Mouse (Mus musculus): Measurements from ENCODE around the gene Hpd. TPM values are rescaled to one million over a fixed set of nuclear protein-coding genes. Genes with fewer than 3 reads are reported as not detected.

The Hpd gene
- polyA plus RNA-seq, 1 experiment from 2014 or later = not detected

GRCm38 (mm10) chr5:123132308-123133071 is 50.0 kb downstream of the Hpd start, which contains the start of gene Rhof:
Rhof (minus strand) TSS chr5:123132692.
- H3K27ac ChIP-seq (ENCODE audit: low read depth, low read length) = peak within 1 kb of the TSS; percentile 39; the same call in 1 of the 2 replicates
- no peaks in the 10 kb centered on the region for H3K36me3 ChIP-seq (ENCODE audit: control insufficient read depth, insufficient read depth, low read length)
- H3K9ac ChIP-seq (ENCODE audit: low read length) = peak within 1 kb of the TSS; percentile 53
- H3K4me2 ChIP-seq (ENCODE audit: low read depth, low read length, severe bottlenecking) = peak within 1 kb of the TSS; percentile 63
- peak; percentile 45 for ATAC-seq (replicated peaks; ENCODE audit: low FRiP score)
- H3K4me3 ChIP-seq (ENCODE audit: low read depth, low read length) = peak within 1 kb of the TSS; percentile 25
- peaks cover 50% of the 10 kb centered on the region for H3K4me1 ChIP-seq (replicated peaks; ENCODE audit: control insufficient read depth, insufficient read depth, low read length)
- H3K27me3 ChIP-seq (ENCODE audit: control insufficient read depth, insufficient read depth, low read length) = no peaks in the 10 kb centered on the region
- DNase-seq (ENCODE audit: low spot score) = peak; percentile 88
- H3K9me3 ChIP-seq (ENCODE audit: control insufficient read depth, low read length) = no peaks in the 10 kb centered on the region
- WGBS = 3% methylated on average over 44 of the region's 44 CpGs

DNA sequence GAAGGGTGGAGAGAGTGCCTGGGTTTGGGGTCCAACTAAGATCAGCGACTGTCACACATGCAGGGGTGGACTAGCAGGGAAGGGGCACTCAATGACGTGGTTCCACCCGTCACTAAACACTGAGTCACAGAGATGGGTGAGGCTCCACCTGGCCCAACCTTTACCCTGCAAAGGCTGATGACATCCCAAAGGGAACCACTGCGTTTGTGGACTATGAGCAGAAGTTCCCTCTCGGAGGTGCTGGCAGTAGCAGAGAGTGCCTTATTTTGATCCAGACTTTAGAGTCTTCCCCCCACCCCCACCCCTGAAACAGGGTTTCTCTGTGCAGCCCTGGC is 51.7 kb downstream of the Hpd start:
- Histone ChIP-seq H3K9me3 (ENCODE audit: control insufficient read depth, low read length) (no peaks in the 10 kb centered on the region), H3K9ac (ENCODE audit: low read length) (no peak overlapping the region), H3K27me3 (ENCODE audit: control insufficient read depth, insufficient read depth, low read length) (no peaks in the 10 kb centered on the region), H3K4me2 (ENCODE audit: low read depth, low read length, severe bottlenecking) (no peak overlapping the region), H3K36me3 (ENCODE audit: control insufficient read depth, insufficient read depth, low read length) (no peaks in the 10 kb centered on the region), H3K27ac (ENCODE audit: low read depth, low read length) (no peak overlapping the region), H3K4me1 (replicated peaks; ENCODE audit: control insufficient read depth, insufficient read depth, low read length) (peaks cover 35% of the 10 kb centered on the region), H3K4me3 (ENCODE audit: low read depth, low read length) (no peak overlapping the region)
- ATAC-seq (replicated peaks; ENCODE audit: low FRiP score) (no peak), DNase-seq (ENCODE audit: low spot score) (no peak)
- 88% methylated on average over 5 of the region's 5 CpGs for WGBS

GRCm38 (mm10) chr5:123130030-123130813 is 52.3 kb downstream of the Hpd start:
- Histone ChIP-seq H3K36me3 (ENCODE audit: control insufficient read depth, insufficient read depth, low read length) (no peaks in the 10 kb centered on the region), H3K4me1 (replicated peaks; ENCODE audit: control insufficient read depth, insufficient read depth, low read length) (peaks cover 29% of the 10 kb centered on the region), H3K4me3 (ENCODE audit: low read depth, low read length) (no peak overlapping the region), H3K27me3 (ENCODE audit: control insufficient read depth, insufficient read depth, low read length) (no peaks in the 10 kb centered on the region), H3K27ac (ENCODE audit: low read depth, low read length) (no peak overlapping the region), H3K9me3 (ENCODE audit: control insufficient read depth, low read length) (no peaks in the 10 kb centered on the region), H3K9ac (ENCODE audit: low read length) (no peak overlapping the region), H3K4me2 (ENCODE audit: low read depth, low read length, severe bottlenecking) (no peak overlapping the region)
- ATAC-seq (replicated peaks; ENCODE audit: low FRiP score) (no peak), DNase-seq (ENCODE audit: low spot score) (no peak)
- 94% methylated on average over 9 of the region's 9 CpGs for WGBS

GRCm38 (mm10) chr5:123129170-123129757 is 53.3 kb downstream of the Hpd start:
- Histone ChIP-seq H3K4me3 (ENCODE audit: low read depth, low read length) (no peak overlapping the region), H3K27me3 (ENCODE audit: control insufficient read depth, insufficient read depth, low read length) (no peaks in the 10 kb centered on the region), H3K9me3 (ENCODE audit: control insufficient read depth, low read length) (no peaks in the 10 kb centered on the region), H3K36me3 (ENCODE audit: control insufficient read depth, insufficient read depth, low read length) (no peaks in the 10 kb centered on the region), H3K27ac (ENCODE audit: low read depth, low read length) (no peak overlapping the region), H3K4me1 (replicated peaks; ENCODE audit: control insufficient read depth, insufficient read depth, low read length) (peaks cover 20% of the 10 kb centered on the region), H3K4me2 (ENCODE audit: low read depth, low read length, severe bottlenecking) (no peak overlapping the region), H3K9ac (ENCODE audit: low read length) (no peak overlapping the region)
- DNase-seq (ENCODE audit: low spot score) (no peak), ATAC-seq (replicated peaks; ENCODE audit: low FRiP score) (no peak)
- 90% methylated on average over 10 of the region's 10 CpGs for WGBS

GRCm38 (mm10) chr5:123128426-123129169 is 53.9 kb downstream of the Hpd start:
- H3K4me3 ChIP-seq (ENCODE audit: low read depth, low read length) = no peak overlapping the region
- peaks cover 13% of the 10 kb centered on the region for H3K4me1 ChIP-seq (replicated peaks; ENCODE audit: control insufficient read depth, insufficient read depth, low read length)
- H3K36me3 ChIP-seq (ENCODE audit: control insufficient read depth, insufficient read depth, low read length) = no peaks in the 10 kb centered on the region
- no peaks in the 10 kb centered on the region for H3K27me3 ChIP-seq (ENCODE audit: control insufficient read depth, insufficient read depth, low read length)
- no peaks in the 10 kb centered on the region for H3K9me3 ChIP-seq (ENCODE audit: control insufficient read depth, low read length)
- no peak overlapping the region for H3K9ac ChIP-seq (ENCODE audit: low read length)
- 61% methylated on average over 10 of the region's 10 CpGs for WGBS
- no peak for ATAC-seq (replicated peaks; ENCODE audit: low FRiP score)
- DNase-seq (ENCODE audit: low spot score) = no peak
- H3K27ac ChIP-seq (ENCODE audit: low read depth, low read length) = no peak overlapping the region
- no peak overlapping the region for H3K4me2 ChIP-seq (ENCODE audit: low read depth, low read length, severe bottlenecking)

- H3K27ac ChIP-seq (ENCODE audit: low read depth, low read length) = no peak overlapping the region
- no peak overlapping the region for H3K4me2 ChIP-seq (ENCODE audit: low read depth, low read length, severe bottlenecking)
- ATAC-seq (replicated peaks; ENCODE audit: low FRiP score) (no peak), DNase-seq (ENCODE audit: low spot score) (no peak)
- WGBS = 83% methylated on average over 6 of the region's 6 CpGs
- no peak overlapping the region for H3K9ac ChIP-seq (ENCODE audit: low read length)
- H3K4me1 ChIP-seq (replicated peaks; ENCODE audit: control insufficient read depth, insufficient read depth, low read length) = peaks cover 3% of the 10 kb centered on the region
- H3K4me3 ChIP-seq (ENCODE audit: low read depth, low read length) = no peak overlapping the region
- no peaks in the 10 kb centered on the region; the same call in 1 of the 2 replicates for H3K9me3 ChIP-seq (ENCODE audit: control insufficient read depth, low read length)
- H3K36me3 ChIP-seq (ENCODE audit: control insufficient read depth, insufficient read depth, low read length) = no peaks in the 10 kb centered on the region
- H3K27me3 ChIP-seq (ENCODE audit: control insufficient read depth, insufficient read depth, low read length) = no peaks in the 10 kb centered on the region
Measured at GRCm38 (mm10) chr5:123127031-123127430, 55.5 kb downstream of the Hpd start.

- H3K27me3 ChIP-seq (ENCODE audit: control insufficient read depth, insufficient read depth, low read length) = no peaks in the 10 kb centered on the region
- 88% methylated on average over 18 of the region's 18 CpGs for WGBS
Measured at GRCm38 (mm10) chr5:123125638-123126406, 56.7 kb downstream of the Hpd start.

More at GRCm38 (mm10) chr5:123125638-123126406, 56.7 kb downstream of the Hpd start:
- Histone ChIP-seq H3K9ac (ENCODE audit: low read length) (no peak overlapping the region), H3K27ac (ENCODE audit: low read depth, low read length) (no peak overlapping the region), H3K4me3 (ENCODE audit: low read depth, low read length) (no peak overlapping the region), H3K4me1 (replicated peaks; ENCODE audit: control insufficient read depth, insufficient read depth, low read length) (no peaks in the 10 kb centered on the region), H3K4me2 (ENCODE audit: low read depth, low read length, severe bottlenecking) (no peak overlapping the region), H3K36me3 (ENCODE audit: control insufficient read depth, insufficient read depth, low read length) (no peaks in the 10 kb centered on the region), H3K9me3 (ENCODE audit: control insufficient read depth, low read length) (no peaks in the 10 kb centered on the region; the same call in 1 of the 2 replicates)
- DNase-seq (ENCODE audit: low spot score) (no peak), ATAC-seq (replicated peaks; ENCODE audit: low FRiP score) (no peak)
